Mouse (Mus musculus): Measurements from ENCODE around the gene Tm4sf1. TPM values are rescaled to one million over a fixed set of nuclear protein-coding genes. Genes with fewer than 3 reads are reported as not detected.

Tm4sf1 gene
- total and polyA plus RNA-seq, 2 experiments = 16.3 to 24.3 TPM

GRCm38 (mm10) chr3:57287438-57287837, 14.3 kb downstream of the Tm4sf1 start:
- no peak for TF ChIP-seq POLR2A (IDR thresholded peaks at IDR 0.05; ENCODE audit: extremely low read depth, insufficient read depth, low read length)
- no peak for TF ChIP-seq CTCF (IDR thresholded peaks at IDR 0.05; ENCODE audit: low read depth, low read length)
- WGBS = 36% methylated on average over 4 of the region's 4 CpGs
- H3K27ac ChIP-seq (replicated peaks; ENCODE audit: insufficient read depth, low read depth, low read length) = no peak overlapping the region

DNA sequence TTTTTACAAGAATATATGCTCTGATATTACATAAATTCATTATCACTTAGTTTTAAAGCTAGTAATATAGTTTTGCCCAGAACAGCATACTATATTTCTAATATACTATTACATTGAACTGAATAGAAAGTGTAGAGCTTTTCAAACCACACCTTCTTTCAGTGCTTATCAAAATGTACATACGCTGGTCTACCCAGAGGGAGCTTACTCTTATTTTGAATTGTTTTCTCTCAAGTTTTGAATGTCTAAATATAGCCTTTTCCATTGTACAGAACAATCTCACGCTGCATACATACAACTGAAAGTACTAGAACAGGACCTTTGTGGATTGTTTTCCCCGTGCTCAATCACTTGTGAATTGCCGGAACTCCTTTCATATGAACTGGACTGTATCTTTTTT, 23.6 kb downstream of the Tm4sf1 start:
- TF ChIP-seq CTCF (IDR thresholded peaks at IDR 0.05; ENCODE audit: low read depth, low read length) = no peak
- TF ChIP-seq POLR2A (IDR thresholded peaks at IDR 0.05; ENCODE audit: extremely low read depth, insufficient read depth, low read length) = no peak
- Histone ChIP-seq H3K36me3 (ENCODE audit: control insufficient read depth, insufficient read depth, low read length) (no peaks in the 10 kb centered on the region), H3K79me2 (ENCODE audit: control insufficient read depth, insufficient read depth, low read length) (no peaks in the 10 kb centered on the region), H3K9ac (ENCODE audit: low read depth, low read length) (no peak overlapping the region), H3K4me3 (ENCODE audit: insufficient read depth, low read depth, low read length) (no peak overlapping the region), H3K27ac (replicated peaks; ENCODE audit: insufficient read depth, low read depth, low read length) (no peak overlapping the region), H3K4me1 (ENCODE audit: control insufficient read depth, insufficient read depth, low read length) (no peaks in the 10 kb centered on the region), H3K27me3 (ENCODE audit: control insufficient read depth, insufficient read depth, low read length) (no peaks in the 10 kb centered on the region)
- DNase-seq (ENCODE audit: extremely low read depth, low read depth, low spot score) = no peak
- 94% methylated on average over 4 of the region's 4 CpGs for WGBS

More at GRCm38 (mm10) chr3:57287438-57287837, 14.3 kb downstream of the Tm4sf1 start:
- H3K9ac ChIP-seq (ENCODE audit: low read depth, low read length) = no peak overlapping the region
- peak; percentile 69 for DNase-seq (ENCODE audit: extremely low read depth, low read depth, low spot score)
- H3K4me1 ChIP-seq (ENCODE audit: control insufficient read depth, insufficient read depth, low read length) = peaks cover 12% of the 10 kb centered on the region; the same call in 1 of the 2 replicates
- no peak overlapping the region for H3K4me3 ChIP-seq (ENCODE audit: insufficient read depth, low read depth, low read length)
- H3K36me3 ChIP-seq (ENCODE audit: control insufficient read depth, insufficient read depth, low read length) = no peaks in the 10 kb centered on the region; the same call in none of the 2 replicates
- no peaks in the 10 kb centered on the region for H3K79me2 ChIP-seq (ENCODE audit: control insufficient read depth, insufficient read depth, low read length)
- no peaks in the 10 kb centered on the region for H3K27me3 ChIP-seq (ENCODE audit: control insufficient read depth, insufficient read depth, low read length)

DNA sequence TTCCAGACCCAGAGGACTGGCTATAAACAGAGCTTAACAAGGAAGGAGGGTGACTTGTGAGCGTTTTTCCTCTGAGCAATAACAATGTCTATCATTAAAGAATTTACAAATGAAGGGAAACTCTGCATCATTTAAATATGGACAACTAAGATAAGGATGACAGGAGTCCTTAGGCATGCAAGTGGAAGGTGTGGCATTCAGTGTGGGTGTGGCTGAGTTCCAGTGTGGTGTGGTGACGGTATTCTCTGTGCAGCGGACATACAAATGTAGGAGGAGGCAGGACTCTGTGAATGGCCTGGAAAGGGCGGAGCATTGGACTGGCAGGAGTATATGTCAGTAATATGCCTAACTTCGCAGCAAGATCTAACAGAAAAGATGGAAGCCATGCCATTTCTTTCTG, 24.3 kb downstream of the Tm4sf1 start:
- WGBS = 75% methylated on average over 5 of the region's 5 CpGs
- no peak for TF ChIP-seq CTCF (IDR thresholded peaks at IDR 0.05; ENCODE audit: low read depth, low read length)
- no peak for TF ChIP-seq POLR2A (IDR thresholded peaks at IDR 0.05; ENCODE audit: extremely low read depth, insufficient read depth, low read length)
- Histone ChIP-seq H3K27me3 (ENCODE audit: control insufficient read depth, insufficient read depth, low read length) (no peaks in the 10 kb centered on the region), H3K27ac (replicated peaks; ENCODE audit: insufficient read depth, low read depth, low read length) (no peak overlapping the region), H3K79me2 (ENCODE audit: control insufficient read depth, insufficient read depth, low read length) (no peaks in the 10 kb centered on the region), H3K4me3 (ENCODE audit: insufficient read depth, low read depth, low read length) (no peak overlapping the region), H3K4me1 (ENCODE audit: control insufficient read depth, insufficient read depth, low read length) (no peaks in the 10 kb centered on the region), H3K36me3 (ENCODE audit: control insufficient read depth, insufficient read depth, low read length) (no peaks in the 10 kb centered on the region), H3K9ac (ENCODE audit: low read depth, low read length) (no peak overlapping the region)
- no peak for DNase-seq (ENCODE audit: extremely low read depth, low read depth, low spot score)

- Histone ChIP-seq H3K9ac (ENCODE audit: low read depth, low read length) (no peak overlapping the region), H3K36me3 (ENCODE audit: control insufficient read depth, insufficient read depth, low read length) (no peaks in the 10 kb centered on the region), H3K4me3 (ENCODE audit: insufficient read depth, low read depth, low read length) (no peak overlapping the region), H3K79me2 (ENCODE audit: control insufficient read depth, insufficient read depth, low read length) (no peaks in the 10 kb centered on the region), H3K4me1 (ENCODE audit: control insufficient read depth, insufficient read depth, low read length) (no peaks in the 10 kb centered on the region), H3K27ac (replicated peaks; ENCODE audit: insufficient read depth, low read depth, low read length) (no peak overlapping the region), H3K27me3 (ENCODE audit: control insufficient read depth, insufficient read depth, low read length) (no peaks in the 10 kb centered on the region)
- DNase-seq (ENCODE audit: extremely low read depth, low read depth, low spot score) = no peak
- 55% methylated on average over 3 of the region's 3 CpGs for WGBS
- TF ChIP-seq CTCF (IDR thresholded peaks at IDR 0.05; ENCODE audit: low read depth, low read length) (no peak), POLR2A (IDR thresholded peaks at IDR 0.05; ENCODE audit: extremely low read depth, insufficient read depth, low read length) (no peak)
Measured at GRCm38 (mm10) chr3:57276821-57277220, 25.0 kb downstream of the Tm4sf1 start.

- H3K27ac ChIP-seq (replicated peaks; ENCODE audit: insufficient read depth, low read depth, low read length) = no peak overlapping the region
- no peaks in the 10 kb centered on the region for H3K79me2 ChIP-seq (ENCODE audit: control insufficient read depth, insufficient read depth, low read length)
- no peaks in the 10 kb centered on the region for H3K4me1 ChIP-seq (ENCODE audit: control insufficient read depth, insufficient read depth, low read length)
- WGBS = 39% methylated on average over 2 of the region's 2 CpGs
- no peak for TF ChIP-seq POLR2A (IDR thresholded peaks at IDR 0.05; ENCODE audit: extremely low read depth, insufficient read depth, low read length)
- no peak for TF ChIP-seq CTCF (IDR thresholded peaks at IDR 0.05; ENCODE audit: low read depth, low read length)
- H3K9ac ChIP-seq (ENCODE audit: low read depth, low read length) = no peak overlapping the region
- no peaks in the 10 kb centered on the region for H3K27me3 ChIP-seq (ENCODE audit: control insufficient read depth, insufficient read depth, low read length)
- H3K4me3 ChIP-seq (ENCODE audit: insufficient read depth, low read depth, low read length) = no peak overlapping the region
- no peaks in the 10 kb centered on the region for H3K36me3 ChIP-seq (ENCODE audit: control insufficient read depth, insufficient read depth, low read length)
- no peak for DNase-seq (ENCODE audit: extremely low read depth, low read depth, low spot score)
Measured at GRCm38 (mm10) chr3:57268994-57269393, 32.8 kb downstream of the Tm4sf1 start.

- Histone ChIP-seq H3K36me3 (ENCODE audit: control insufficient read depth, insufficient read depth, low read length) (no peaks in the 10 kb centered on the region), H3K27me3 (ENCODE audit: control insufficient read depth, insufficient read depth, low read length) (no peaks in the 10 kb centered on the region), H3K79me2 (ENCODE audit: control insufficient read depth, insufficient read depth, low read length) (no peaks in the 10 kb centered on the region), H3K4me1 (ENCODE audit: control insufficient read depth, insufficient read depth, low read length) (no peaks in the 10 kb centered on the region), H3K9ac (ENCODE audit: low read depth, low read length) (no peak overlapping the region), H3K4me3 (ENCODE audit: insufficient read depth, low read depth, low read length) (no peak overlapping the region), H3K27ac (replicated peaks; ENCODE audit: insufficient read depth, low read depth, low read length) (no peak overlapping the region)
- TF ChIP-seq POLR2A (IDR thresholded peaks at IDR 0.05; ENCODE audit: extremely low read depth, insufficient read depth, low read length) = no peak
- TF ChIP-seq CTCF (IDR thresholded peaks at IDR 0.05; ENCODE audit: low read depth, low read length) = peak; percentile 82
- WGBS = 29% methylated on average over 6 of the region's 6 CpGs
- peak; percentile 26 for DNase-seq (ENCODE audit: extremely low read depth, low read depth, low spot score)
Measured at GRCm38 (mm10) chr3:57267559-57268173, 34.1 kb downstream of the Tm4sf1 start.
